Mouse (Mus musculus): ENCODE results near the gene Napb. TPM values are rescaled to one million over a fixed set of nuclear protein-coding genes. Genes with fewer than 3 reads are reported as not detected.

Napb gene
- total RNA-seq, 1 experiment, result 4.2 TPM

GRCm38 (mm10) chr2:148743001-148743400 is 10.7 kb upstream of the Napb start:
- Histone ChIP-seq H3K4me3 (ENCODE audit: insufficient read depth in 1 of 2, low read depth in 1 of 2, low read length in 2 of 2, poor library complexity in 1 of 2, severe bottlenecking in 1 of 2) (no peak overlapping the region), H3K9ac (ENCODE audit: insufficient read depth, low read depth, low read length, poor library complexity, severe bottlenecking) (no peak overlapping the region), H3K9me3 (ENCODE audit: control insufficient read depth, insufficient read depth, low read depth, low read length) (no peaks in the 10 kb centered on the region), H3K27ac (ENCODE audit: insufficient read depth, low read depth, low read length, poor library complexity, severe bottlenecking) (no peak overlapping the region), H3K4me1 (ENCODE audit: control insufficient read depth in 2 of 2, insufficient read depth in 2 of 2, low read length in 2 of 2, poor library complexity in 1 of 2) (no peaks in the 10 kb centered on the region), H3K36me3 (ENCODE audit: control insufficient read depth, insufficient read depth, low read length, poor library complexity, severe bottlenecking) (no peaks in the 10 kb centered on the region)
- TF ChIP-seq ZC3H11A (IDR thresholded peaks at IDR 0.05; ENCODE audit: borderline replicate concordance, low read depth, low read length), result no peak
- TF ChIP-seq MAFK (IDR thresholded peaks at IDR 0.05; ENCODE audit: insufficient read depth, low read depth, low read length), result no peak
- TF ChIP-seq CHD2 (IDR thresholded peaks at IDR 0.05; ENCODE audit: low read depth, low read length), result no peak
- no peak for TF ChIP-seq ZNF384 (IDR thresholded peaks at IDR 0.05; ENCODE audit: low read depth, low read length)
- no peak for TF ChIP-seq HCFC1 (IDR thresholded peaks at IDR 0.05; ENCODE audit: borderline replicate concordance, insufficient read depth, low read length)
- DNase-seq (ENCODE audit: low read depth, low spot score), result no peak
- in situ Hi-C loops (cut with MboI; ENCODE audit: low sequenced_read_pairs in 2 of 2, unreplicated experiment in 2 of 2), result no loop called here

- Histone ChIP-seq H3K9ac (ENCODE audit: insufficient read depth, low read depth, low read length, poor library complexity, severe bottlenecking) (peak overlapping the region; percentile 71), H3K36me3 (ENCODE audit: control insufficient read depth, insufficient read depth, low read length, poor library complexity, severe bottlenecking) (no peaks in the 10 kb centered on the region), H3K4me1 (ENCODE audit: control insufficient read depth in 2 of 2, insufficient read depth in 2 of 2, low read length in 2 of 2, poor library complexity in 1 of 2) (no peaks in the 10 kb centered on the region), H3K27ac (ENCODE audit: insufficient read depth, low read depth, low read length, poor library complexity, severe bottlenecking) (no peak overlapping the region), H3K4me3 (ENCODE audit: insufficient read depth in 1 of 2, low read depth in 1 of 2, low read length in 2 of 2, poor library complexity in 1 of 2, severe bottlenecking in 1 of 2) (peak overlapping the region; percentile 73 to 91), H3K9me3 (ENCODE audit: control insufficient read depth, insufficient read depth, low read depth, low read length) (no peaks in the 10 kb centered on the region; the same call in 1 of the 2 replicates)
- TF ChIP-seq HCFC1 (IDR thresholded peaks at IDR 0.05; ENCODE audit: borderline replicate concordance, insufficient read depth, low read length) (no peak), ZNF384 (IDR thresholded peaks at IDR 0.05; ENCODE audit: low read depth, low read length) (no peak), MAFK (IDR thresholded peaks at IDR 0.05; ENCODE audit: insufficient read depth, low read depth, low read length) (no peak), ZC3H11A (IDR thresholded peaks at IDR 0.05; ENCODE audit: borderline replicate concordance, low read depth, low read length) (no peak), CHD2 (IDR thresholded peaks at IDR 0.05; ENCODE audit: low read depth, low read length) (no peak)
- peak; percentile 8 for DNase-seq (ENCODE audit: low read depth, low spot score)
- in situ Hi-C loops (cut with MboI; ENCODE audit: low sequenced_read_pairs in 2 of 2, unreplicated experiment in 2 of 2), result no loop called here
Observed at GRCm38 (mm10) chr2:148731614-148732326, 497 bp downstream of the Napb start.

- no peaks in the 10 kb centered on the region for H3K36me3 ChIP-seq (ENCODE audit: control insufficient read depth, insufficient read depth, low read length, poor library complexity, severe bottlenecking)
- H3K9ac ChIP-seq (ENCODE audit: insufficient read depth, low read depth, low read length, poor library complexity, severe bottlenecking), result no peak overlapping the region
- DNase-seq (ENCODE audit: low read depth, low spot score), result no peak
- H3K9me3 ChIP-seq (ENCODE audit: control insufficient read depth, insufficient read depth, low read depth, low read length), result no peaks in the 10 kb centered on the region
- TF ChIP-seq MAFK (IDR thresholded peaks at IDR 0.05; ENCODE audit: insufficient read depth, low read depth, low read length) (no peak), HCFC1 (IDR thresholded peaks at IDR 0.05; ENCODE audit: borderline replicate concordance, insufficient read depth, low read length) (no peak), CHD2 (IDR thresholded peaks at IDR 0.05; ENCODE audit: low read depth, low read length) (no peak), ZC3H11A (IDR thresholded peaks at IDR 0.05; ENCODE audit: borderline replicate concordance, low read depth, low read length) (no peak), ZNF384 (IDR thresholded peaks at IDR 0.05; ENCODE audit: low read depth, low read length) (no peak)
- H3K4me3 ChIP-seq (ENCODE audit: insufficient read depth in 1 of 2, low read depth in 1 of 2, low read length in 2 of 2, poor library complexity in 1 of 2, severe bottlenecking in 1 of 2), result no peak overlapping the region
- in situ Hi-C loops (cut with MboI; ENCODE audit: low sequenced_read_pairs in 2 of 2, unreplicated experiment in 2 of 2), result no loop called here
- no peak overlapping the region for H3K27ac ChIP-seq (ENCODE audit: insufficient read depth, low read depth, low read length, poor library complexity, severe bottlenecking)
- no peaks in the 10 kb centered on the region for H3K4me1 ChIP-seq (ENCODE audit: control insufficient read depth in 2 of 2, insufficient read depth in 2 of 2, low read length in 2 of 2, poor library complexity in 1 of 2)
Observed at GRCm38 (mm10) chr2:148719271-148719995, 12.8 kb downstream of the Napb start.

- no peak for TF ChIP-seq MAFK (IDR thresholded peaks at IDR 0.05; ENCODE audit: insufficient read depth, low read depth, low read length)
- no peak for TF ChIP-seq ZC3H11A (IDR thresholded peaks at IDR 0.05; ENCODE audit: borderline replicate concordance, low read depth, low read length)
- no peak for TF ChIP-seq CHD2 (IDR thresholded peaks at IDR 0.05; ENCODE audit: low read depth, low read length)
- TF ChIP-seq HCFC1 (IDR thresholded peaks at IDR 0.05; ENCODE audit: borderline replicate concordance, insufficient read depth, low read length), result no peak
- TF ChIP-seq ZNF384 (IDR thresholded peaks at IDR 0.05; ENCODE audit: low read depth, low read length), result no peak
- in situ Hi-C loops (cut with MboI; ENCODE audit: low sequenced_read_pairs in 2 of 2, unreplicated experiment in 2 of 2), result no loop called here
- no peak overlapping the region for H3K27ac ChIP-seq (ENCODE audit: insufficient read depth, low read depth, low read length, poor library complexity, severe bottlenecking)
- no peaks in the 10 kb centered on the region for H3K4me1 ChIP-seq (ENCODE audit: control insufficient read depth in 2 of 2, insufficient read depth in 2 of 2, low read length in 2 of 2, poor library complexity in 1 of 2)
- peaks cover 2% of the 10 kb centered on the region; the same call in 1 of the 2 replicates for H3K36me3 ChIP-seq (ENCODE audit: control insufficient read depth, insufficient read depth, low read length, poor library complexity, severe bottlenecking)
- no peak for DNase-seq (ENCODE audit: low read depth, low spot score)
- H3K4me3 ChIP-seq (ENCODE audit: insufficient read depth in 1 of 2, low read depth in 1 of 2, low read length in 2 of 2, poor library complexity in 1 of 2, severe bottlenecking in 1 of 2), result no peak overlapping the region
- H3K9ac ChIP-seq (ENCODE audit: insufficient read depth, low read depth, low read length, poor library complexity, severe bottlenecking), result no peak overlapping the region
- no peaks in the 10 kb centered on the region for H3K9me3 ChIP-seq (ENCODE audit: control insufficient read depth, insufficient read depth, low read depth, low read length)
Observed at GRCm38 (mm10) chr2:148717072-148717471, 15.2 kb downstream of the Napb start.
